Mouse (Mus musculus) megakaryocyte, adult 5-6 weeks (primary cell): Measurements from ENCODE around the gene Ccdc84. TPM values are rescaled to one million over a fixed set of nuclear protein-coding genes. Genes with fewer than 3 reads are reported as not detected.
A peak's percentile ranks its signal among the peaks of the same experiment; 100 is the strongest.
"Not testable (repeated sequence)": the region's sequence is repeated elsewhere in the genome, so short reads cannot be mapped to it uniquely, and the experiment has no call there.

Experiments
- ATAC-seq: 2 replicates; pipeline ENCODE4 v1.8.0; 2016; ENCODE audit warnings: mild to moderate bottlenecking, inconsistent platforms; ENCODE audit not compliant: poor library complexity, severe bottlenecking
- total RNA-seq, 2 experiments: library from RNA; stranded (forward) in 1 of 2; stranded (reverse) in 1 of 2; fragments of 153-499, 151-499 nt in 1 of 2; fragments of 221-1000, 200-1000 nt in 1 of 2; gene quantifications; 2 replicates each; pipeline versions ENCODE4 v1.2.3 to v1.2.4; 2015 to 2017

Gene Ccdc84
- total RNA-seq, 2 experiments from 2014 or later = 19.8 to 24.5 TPM

GRCm38 (mm10) chr9:44373386-44373785 lies 45.0 kb downstream of the Ccdc84 start:
- ATAC-seq = no peak

GRCm38 (mm10) chr9:44364480-44364879 lies 53.9 kb downstream of the Ccdc84 start:
- ATAC-seq = no peak

- ATAC-seq = not testable (repeated sequence)
These were observed 56.4 kb downstream of the Ccdc84 start for GRCm38 (mm10) chr9:44361931-44362330.

GRCm38 (mm10) chr9:44361190-44361917 lies 57.0 kb downstream of the Ccdc84 start, which contains the start of gene Vps11:
Gene Vps11, minus strand, starts transcription at chr9:44361670.
- peak; percentile 94 for ATAC-seq

Other genes with a start within 250 kb of the Ccdc84 start
- gene Cbl, start 184.5 kb downstream of the Ccdc84 start, total RNA-seq (2015) = 179 and 180 TPM in 2 replicates
- 45.3 and 70.2 TPM in 2 replicates for gene Cbl, start 184.5 kb downstream of the Ccdc84 start, total RNA-seq (2017)
- not detected in 2 replicates for gene Ccdc153, start 177.9 kb downstream of the Ccdc84 start, total RNA-seq (2015)
- not detected in 2 replicates for gene Ccdc153, start 177.9 kb downstream of the Ccdc84 start, total RNA-seq (2017)
- 0.07 and 0.34 TPM in 2 replicates for gene Pdzd3, start 167.1 kb downstream of the Ccdc84 start, total RNA-seq (2015)
- not detected in 2 replicates for gene Pdzd3, start 167.1 kb downstream of the Ccdc84 start, total RNA-seq (2017)
- 9.5 and 13.1 TPM in 2 replicates for gene Nlrx1, start 150.0 kb downstream of the Ccdc84 start, total RNA-seq (2015)
- 12.1 and 12.4 TPM in 2 replicates for gene Nlrx1, start 150.0 kb downstream of the Ccdc84 start, total RNA-seq (2017)
- 1.3 and 3.9 TPM in 2 replicates for gene Abcg4, start 130.0 kb downstream of the Ccdc84 start, total RNA-seq (2015)
- gene Abcg4, start 130.0 kb downstream of the Ccdc84 start, total RNA-seq (2017) = 1.1 and 1.7 TPM in 2 replicates
- 12.3 and 18.4 TPM in 2 replicates for gene Hinfp, start 112.9 kb downstream of the Ccdc84 start, total RNA-seq (2015)
- 13.1 and 15.3 TPM in 2 replicates for gene Hinfp, start 112.9 kb downstream of the Ccdc84 start, total RNA-seq (2017)
- gene C2cd2l, start 98.3 kb downstream of the Ccdc84 start, total RNA-seq (2015) = 12.0 and 16.4 TPM in 2 replicates
- gene C2cd2l, start 98.3 kb downstream of the Ccdc84 start, total RNA-seq (2017) = 11.0 and 13.4 TPM in 2 replicates
- 37.7 and 39.4 TPM in 2 replicates for gene Dpagt1, start 92.5 kb downstream of the Ccdc84 start, total RNA-seq (2015)
- gene Dpagt1, start 92.5 kb downstream of the Ccdc84 start, total RNA-seq (2017) = 15.2 and 17.4 TPM in 2 replicates
- gene H2afx, start 83.9 kb downstream of the Ccdc84 start, total RNA-seq (2015) = 136 and 144 TPM in 2 replicates
- 239 and 262 TPM in 2 replicates for gene H2afx, start 83.9 kb downstream of the Ccdc84 start, total RNA-seq (2017)
- 63.1 and 83.4 TPM in 2 replicates for gene Hmbs, start 74.3 kb downstream of the Ccdc84 start, total RNA-seq (2015)
- gene Hmbs, start 74.3 kb downstream of the Ccdc84 start, total RNA-seq (2017) = 31.2 and 41.1 TPM in 2 replicates
- gene Vps11, start 56.9 kb downstream of the Ccdc84 start, total RNA-seq (2015) = 19.2 and 19.4 TPM in 2 replicates
- gene Vps11, start 56.9 kb downstream of the Ccdc84 start, total RNA-seq (2017) = 22.7 and 26.8 TPM in 2 replicates
- 27.2 and 29.7 TPM in 2 replicates for gene Hyou1, start 39.1 kb downstream of the Ccdc84 start, total RNA-seq (2015)
- gene Hyou1, start 39.1 kb downstream of the Ccdc84 start, total RNA-seq (2017) = 48.3 and 49.7 TPM in 2 replicates
- gene Slc37a4, start 21.7 kb downstream of the Ccdc84 start, total RNA-seq (2015) = 19.7 and 23.5 TPM in 2 replicates
- gene Slc37a4, start 21.7 kb downstream of the Ccdc84 start, total RNA-seq (2017) = 14.8 and 28.3 TPM in 2 replicates
- gene Rps25, start 11.4 kb downstream of the Ccdc84 start, total RNA-seq (2015) = 2,100 and 2,121 TPM in 2 replicates
- gene Rps25, start 11.4 kb downstream of the Ccdc84 start, total RNA-seq (2017) = 1,309 and 1,413 TPM in 2 replicates
- gene Trappc4, start 11.0 kb downstream of the Ccdc84 start, total RNA-seq (2015) = 91.3 and 95.4 TPM in 2 replicates
- 24.1 and 32.5 TPM in 2 replicates for gene Trappc4, start 11.0 kb downstream of the Ccdc84 start, total RNA-seq (2017)
- not detected in 2 replicates for gene Foxr1, start 22.6 kb upstream of the Ccdc84 start, total RNA-seq (2015)
- not detected in 2 replicates for gene Foxr1, start 22.6 kb upstream of the Ccdc84 start, total RNA-seq (2017)
- gene Upk2, start 36.4 kb upstream of the Ccdc84 start, total RNA-seq (2015) = not detected in 2 replicates
- gene Upk2, start 36.4 kb upstream of the Ccdc84 start, total RNA-seq (2017) = not detected in 2 replicates
- 6.0 TPM in 2 replicates for gene Bcl9l, start 64.3 kb upstream of the Ccdc84 start, total RNA-seq (2015)
- gene Bcl9l, start 64.3 kb upstream of the Ccdc84 start, total RNA-seq (2017) = 2.6 and 3.0 TPM in 2 replicates
- not detected in 2 replicates for gene Cxcr5, start 143.3 kb upstream of the Ccdc84 start, total RNA-seq (2015)
- gene Cxcr5, start 143.3 kb upstream of the Ccdc84 start, total RNA-seq (2017) = not detected in 2 replicates
- gene Ddx6, start 186.3 kb upstream of the Ccdc84 start, total RNA-seq (2015) = 57.1 and 60.2 TPM in 2 replicates
- gene Ddx6, start 186.3 kb upstream of the Ccdc84 start, total RNA-seq (2017) = 71.2 and 88.8 TPM in 2 replicates